Mouse (Mus musculus) midbrain, embryonic 11.5 days (tissue): ENCODE measurements around the gene Polr3b. TPM values are rescaled to one million over a fixed set of nuclear protein-coding genes. Genes with fewer than 3 reads are reported as not detected.

Experiments used
- ATAC-seq: fragments of 200-750 bp; cut with Nextera tagmentation; 2 replicates; pipeline ENCODE4 v1.8.0; 2017; ENCODE audit warnings: moderate TSS enrichment, moderate library complexity; ENCODE audit not compliant: low FRiP score
- DNase-seq: peaks from one replicate; pipeline ENCODE4 v3.0.0; 2015; ENCODE audit warnings: low spot score; ENCODE audit errors: missing footprints
- H3K27ac ChIP-seq: fragments of 300-500 bp; sonication (generic); 2 replicates; pipeline ENCODE4 v1.5.1; 2014; ENCODE audit warnings: low read depth, low read length
- H3K27me3 ChIP-seq: fragments of 300-500 bp; sonication (generic); 2 replicates; pipeline ENCODE4 v1.6.1; 2014; ENCODE audit warnings: mild to moderate bottlenecking, low read length, moderate library complexity, mixed read lengths; ENCODE audit not compliant: control insufficient read depth, insufficient read depth
- H3K36me3 ChIP-seq: fragments of 300-500 bp; sonication (generic); 2 replicates; pipeline ENCODE4 v1.6.1; 2014; ENCODE audit warnings: mild to moderate bottlenecking, low read length, moderate library complexity, mixed read lengths; ENCODE audit not compliant: control insufficient read depth, insufficient read depth
- H3K4me1 ChIP-seq: fragments of 300-500 bp; sonication (generic); 2 replicates; pipeline ENCODE4 v1.6.1; 2014; ENCODE audit warnings: low read length; ENCODE audit not compliant: control insufficient read depth, insufficient read depth
- H3K4me2 ChIP-seq: fragments of 300-500 bp; sonication (generic); 2 replicates; pipeline ENCODE4 v1.6.1; 2014; ENCODE audit warnings: mild to moderate bottlenecking, moderate library complexity
- H3K4me3 ChIP-seq: fragments of 300-500 bp; sonication (generic); 2 replicates; pipeline ENCODE4 v1.5.1; 2014; ENCODE audit warnings: low read depth, low read length
- H3K9ac ChIP-seq: fragments of 300-500 bp; sonication (generic); 2 replicates; pipeline ENCODE4 v1.6.1; 2014; ENCODE audit warnings: low read length
- H3K9me3 ChIP-seq: fragments of 300-500 bp; sonication (generic); 2 replicates; pipeline ENCODE4 v1.6.1; 2016; ENCODE audit warnings: low read length; ENCODE audit not compliant: control insufficient read depth
- WGBS: fragments of 180-500 bp; shearing (Covaris S2); extraction: QIAGEN DNeasy Blood & Tissue Kit; methylation state at CpG from one replicate; pipeline ENCODE4 v1.1.7; 2014; 5-methylcytosine and 5-hydroxymethylcytosine counted together
- polyA plus RNA-seq: library from polyadenylated mRNA; unstranded; fragments of >200 nt; fragmentation: Nextera tagmentation; extraction: Ambion mirVana; gene quantifications from 2 replicates; pipeline ENCODE4 v1.2.1, GENCODE M21; 2014

The Polr3b gene
- polyA plus RNA-seq, 1 experiment from 2014 or later: 16.0 TPM

- 86% methylated on average over 12 of the region's 12 CpGs for WGBS
- Histone ChIP-seq H3K4me3 (no peak overlapping the region), H3K36me3 (no peaks in the 10 kb centered on the region), H3K9ac (no peak overlapping the region; the same call in 1 of the 2 replicates), H3K9me3 (no peaks in the 10 kb centered on the region), H3K4me1 (peaks cover 11% of the 10 kb centered on the region), H3K4me2 (no peak overlapping the region), H3K27ac (no peak overlapping the region), H3K27me3 (no peaks in the 10 kb centered on the region)
- DNase-seq (peak; percentile 80), ATAC-seq (no peak)
These were observed 100.6 kb downstream of the Polr3b start for GRCm38 (mm10) chr10:84722711-84723110.

DNA sequence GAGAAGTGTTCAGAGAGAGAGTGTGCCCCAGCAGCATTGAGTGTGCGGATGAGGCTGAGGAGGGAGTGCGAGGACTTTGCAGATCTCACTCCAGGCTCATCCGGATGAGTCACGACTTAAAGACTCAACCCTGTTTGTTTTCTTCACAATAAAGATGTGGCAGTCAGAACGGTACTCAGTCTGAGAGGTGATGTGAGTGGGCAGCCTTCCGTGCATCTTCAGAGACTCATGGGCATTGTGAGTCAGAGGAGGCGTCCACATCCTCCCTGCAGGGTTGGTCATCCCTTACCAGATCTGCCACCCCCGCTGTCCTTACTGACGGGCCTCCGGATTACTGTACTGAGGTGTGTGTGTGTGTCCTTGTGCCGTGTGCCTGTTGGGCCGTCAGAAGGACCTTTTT lies 104.9 kb downstream of the Polr3b start:
- WGBS: 90% methylated on average over 12 of the region's 12 CpGs

GRCm38 (mm10) chr10:84727760-84728159 lies 105.7 kb downstream of the Polr3b start:
- ATAC-seq: no peak
- H3K36me3 ChIP-seq: no peaks in the 10 kb centered on the region
- H3K4me3 ChIP-seq: no peak overlapping the region
- no peak overlapping the region for H3K27ac ChIP-seq
- no peak overlapping the region for H3K4me2 ChIP-seq
- no peaks in the 10 kb centered on the region for H3K27me3 ChIP-seq
- H3K4me1 ChIP-seq: no peaks in the 10 kb centered on the region
- H3K9me3 ChIP-seq: peaks cover 3% of the 10 kb centered on the region; the same call in 1 of the 2 replicates
- peak; percentile 54 for DNase-seq
- H3K9ac ChIP-seq: no peak overlapping the region
- WGBS: 79% methylated on average over 4 of the region's 4 CpGs

More for the DNA sequence above, 104.9 kb downstream of the Polr3b start:
- Histone ChIP-seq H3K27ac (no peak overlapping the region), H3K27me3 (no peaks in the 10 kb centered on the region), H3K4me1 (peaks cover 7% of the 10 kb centered on the region), H3K4me3 (no peak overlapping the region), H3K9ac (no peak overlapping the region), H3K4me2 (no peak overlapping the region), H3K36me3 (no peaks in the 10 kb centered on the region), H3K9me3 (peaks cover 3% of the 10 kb centered on the region; the same call in 1 of the 2 replicates)
- DNase-seq (peak; percentile 33), ATAC-seq (no peak)

- H3K9ac ChIP-seq: no peak overlapping the region
- ATAC-seq: no peak
- 89% methylated on average over 3 of the region's 3 CpGs for WGBS
These were observed 108.0 kb downstream of the Polr3b start for GRCm38 (mm10) chr10:84730078-84730477.

DNA sequence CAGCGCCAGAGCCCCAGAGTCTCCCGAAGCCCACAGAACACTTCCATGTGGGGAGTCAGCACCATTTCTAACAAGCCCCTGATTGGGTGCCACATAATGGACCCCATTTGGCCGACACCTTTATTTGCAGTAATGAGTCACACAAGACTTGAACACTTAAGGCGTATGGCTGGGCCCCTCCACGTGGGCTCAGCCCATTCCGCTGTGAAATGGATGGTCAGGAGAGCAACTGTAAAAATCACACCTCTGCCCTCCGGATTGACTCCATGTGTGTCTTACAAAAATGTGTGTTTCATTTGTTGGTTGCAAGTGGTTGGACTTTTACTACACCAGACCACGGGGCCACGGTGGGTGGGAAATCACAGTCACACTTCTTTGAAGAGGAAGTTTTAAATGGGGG lies 108.9 kb downstream of the Polr3b start:
- H3K9me3 ChIP-seq: peaks cover 3% of the 10 kb centered on the region; the same call in 1 of the 2 replicates
- WGBS: 92% methylated on average over 9 of the region's 9 CpGs
- no peak for ATAC-seq

More at GRCm38 (mm10) chr10:84730078-84730477, 108.0 kb downstream of the Polr3b start:
- Histone ChIP-seq H3K27ac (no peak overlapping the region), H3K4me2 (no peak overlapping the region), H3K4me3 (no peak overlapping the region), H3K9me3 (peaks cover 3% of the 10 kb centered on the region; the same call in 1 of the 2 replicates), H3K27me3 (no peaks in the 10 kb centered on the region), H3K4me1 (no peaks in the 10 kb centered on the region), H3K36me3 (no peaks in the 10 kb centered on the region)
- no peak for DNase-seq

DNA sequence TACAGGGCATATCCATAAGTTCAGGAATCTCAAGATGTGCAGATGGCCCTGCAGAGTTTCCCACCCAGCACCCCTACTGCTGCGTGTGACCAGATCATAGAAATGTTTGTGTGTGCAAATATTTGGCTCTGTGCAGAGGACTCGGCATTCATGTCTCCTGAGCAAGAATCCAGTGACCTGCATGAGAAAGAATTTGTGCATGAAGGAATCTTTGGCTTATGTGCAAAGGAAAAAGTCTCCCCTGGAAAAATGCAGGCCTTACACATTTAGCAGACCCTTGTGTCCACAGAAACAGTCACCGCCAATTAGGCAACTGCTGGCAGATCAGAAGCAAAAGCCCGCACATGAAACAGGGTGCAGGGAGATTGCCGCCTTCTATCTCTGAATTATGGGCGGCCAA lies 111.4 kb downstream of the Polr3b start:
- Histone ChIP-seq H3K36me3 (no peaks in the 10 kb centered on the region), H3K27me3 (no peaks in the 10 kb centered on the region), H3K27ac (no peak overlapping the region), H3K4me2 (no peak overlapping the region), H3K9ac (no peak overlapping the region), H3K4me3 (no peak overlapping the region), H3K4me1 (no peaks in the 10 kb centered on the region), H3K9me3 (peaks cover 3% of the 10 kb centered on the region; the same call in 1 of the 2 replicates)
- WGBS: 75% methylated on average over 6 of the region's 6 CpGs
- DNase-seq (no peak), ATAC-seq (no peak)

More for the DNA sequence above, 108.9 kb downstream of the Polr3b start:
- Histone ChIP-seq H3K27ac (no peak overlapping the region), H3K4me2 (no peak overlapping the region), H3K4me3 (no peak overlapping the region), H3K36me3 (no peaks in the 10 kb centered on the region), H3K4me1 (no peaks in the 10 kb centered on the region), H3K27me3 (no peaks in the 10 kb centered on the region), H3K9ac (no peak overlapping the region)
- no peak for DNase-seq

GRCm38 (mm10) chr10:84754851-84755785 lies 133.0 kb downstream of the Polr3b start:
- H3K4me2 ChIP-seq: peak overlapping the region; percentile 90
- 2% methylated on average over 66 of the region's 66 CpGs for WGBS
- no peaks in the 10 kb centered on the region for H3K36me3 ChIP-seq
- H3K27me3 ChIP-seq: peaks cover 14% of the 10 kb centered on the region; the same call in 1 of the 2 replicates
- DNase-seq (peak; percentile 98), ATAC-seq (peak; percentile 81)
- H3K9ac ChIP-seq: peak overlapping the region; percentile 68
- H3K4me1 ChIP-seq: peaks cover 23% of the 10 kb centered on the region
- H3K9me3 ChIP-seq: no peaks in the 10 kb centered on the region
- H3K27ac ChIP-seq: peak overlapping the region; percentile 99
- peak overlapping the region; percentile 79 for H3K4me3 ChIP-seq

GRCm38 (mm10) chr10:84755786-84756203 lies 133.7 kb downstream of the Polr3b start, which contains the start of gene Rfx4:
Gene Rfx4, plus strand, starts transcription at chr10:84756062.
- peak within 1 kb of the TSS; percentile 94 for H3K9ac ChIP-seq
- H3K27ac ChIP-seq: peak within 1 kb of the TSS; percentile 99
- peak; percentile 75 for ATAC-seq
- under 1% methylated on average over 24 of the region's 24 CpGs for WGBS
- H3K9me3 ChIP-seq: no peaks in the 10 kb centered on the region
- H3K36me3 ChIP-seq: no peaks in the 10 kb centered on the region
- peak within 1 kb of the TSS; percentile 90 for H3K4me2 ChIP-seq
- DNase-seq: peak; percentile 98
- peak within 1 kb of the TSS; percentile 79 for H3K4me3 ChIP-seq
- peaks cover 14% of the 10 kb centered on the region; the same call in 1 of the 2 replicates for H3K27me3 ChIP-seq
- peaks cover 30% of the 10 kb centered on the region for H3K4me1 ChIP-seq
